Mouse (Mus musculus): Measurements from ENCODE around the gene Gng3. TPM values are rescaled to one million over a fixed set of nuclear protein-coding genes. Genes with fewer than 3 reads are reported as not detected.

The Gng3 gene
- polyA plus RNA-seq, 1 experiment: not detected

DNA sequence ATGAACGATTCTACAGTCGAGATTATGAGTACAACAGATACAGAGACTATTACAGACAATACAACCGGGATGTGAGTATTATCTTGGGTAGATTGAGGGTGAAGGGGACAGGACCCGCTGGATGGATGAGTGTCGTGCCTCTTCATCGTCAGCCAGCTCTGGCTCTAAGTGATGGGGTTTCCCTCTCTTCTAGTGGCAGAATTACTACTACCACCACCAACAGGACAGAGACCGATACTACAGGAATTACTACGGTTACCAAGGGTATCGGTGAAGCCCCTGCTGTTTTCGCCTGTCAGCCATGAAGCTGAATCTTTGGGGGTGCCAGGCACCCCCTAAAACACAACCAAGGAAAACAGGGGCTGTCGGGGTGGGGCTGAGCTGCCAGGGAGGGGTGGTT, 7.7 kb downstream of the Gng3 start:
- Histone ChIP-seq H3K27me3 (replicated peaks) (no peaks in the 10 kb centered on the region), H3K36me3 (replicated peaks; ENCODE audit: low read length) (peaks cover 99% of the 10 kb centered on the region), H3K4me3 (replicated peaks) (no peak overlapping the region), H3K4me1 (peaks cover 20% of the 10 kb centered on the region), H3K9me3 (no peaks in the 10 kb centered on the region)
- TF ChIP-seq GATA1 (IDR thresholded peaks at IDR 0.05; ENCODE audit: borderline replicate concordance, low read length) (no peak), FLI1 (IDR thresholded peaks at IDR 0.05; ENCODE audit: low read length) (no peak)

DNA sequence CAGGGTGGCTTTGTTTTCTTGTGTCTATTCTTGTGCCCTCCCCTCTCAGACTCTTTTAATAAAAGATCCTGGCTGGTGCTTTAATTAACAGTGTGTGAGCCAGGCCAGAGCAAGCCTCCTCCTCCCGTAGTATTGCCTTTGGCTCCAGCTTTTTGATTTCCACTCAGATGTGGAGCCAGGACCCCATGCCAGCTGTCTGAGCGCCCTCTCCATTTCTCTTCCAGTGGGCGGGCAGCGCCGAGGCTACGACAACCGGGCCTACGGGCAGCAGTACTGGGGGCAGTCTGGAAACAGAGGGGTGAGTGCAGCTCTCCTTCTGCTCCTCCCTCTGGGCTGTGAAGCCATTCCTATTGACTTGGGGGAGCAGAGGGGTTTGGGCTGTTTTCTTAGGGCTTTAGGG, 8.3 kb downstream of the Gng3 start:
- TF ChIP-seq GATA1 (IDR thresholded peaks at IDR 0.05; ENCODE audit: borderline replicate concordance, low read length) (no peak), FLI1 (IDR thresholded peaks at IDR 0.05; ENCODE audit: low read length) (no peak)
- no peak overlapping the region for H3K4me3 ChIP-seq (replicated peaks)
- no peaks in the 10 kb centered on the region for H3K9me3 ChIP-seq
- no peaks in the 10 kb centered on the region for H3K27me3 ChIP-seq (replicated peaks)
- H3K4me1 ChIP-seq: peaks cover 20% of the 10 kb centered on the region
- peaks cover 99% of the 10 kb centered on the region for H3K36me3 ChIP-seq (replicated peaks; ENCODE audit: low read length)

DNA sequence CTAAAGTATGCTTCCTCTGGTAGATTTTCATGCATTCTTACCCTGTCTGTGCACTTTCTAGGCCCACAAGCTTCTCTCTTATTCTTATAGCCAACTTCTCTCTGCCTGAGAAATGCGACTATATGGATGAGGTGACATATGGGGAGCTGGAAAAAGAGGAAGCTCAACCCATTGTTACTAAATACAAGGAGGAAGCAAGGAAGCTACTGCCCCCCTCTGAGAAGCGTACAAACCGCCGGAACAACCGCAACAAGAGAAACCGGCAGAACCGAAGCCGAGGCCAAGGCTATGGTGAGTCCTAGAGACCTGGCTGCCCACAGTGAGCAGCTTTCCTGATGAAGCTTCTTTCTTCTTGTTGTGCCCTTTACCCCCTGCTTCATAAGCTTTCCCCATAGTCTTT, 9.3 kb downstream of the Gng3 start, which contains the start of gene AC129217.1:
Gene AC129217.1 (plus strand): TSS at position 114 of the 400 bp plus-strand sequence.
- no peak within 1 kb of the TSS for H3K4me3 ChIP-seq (replicated peaks)
- H3K4me1 ChIP-seq: peaks cover 20% of the 10 kb centered on the region
- no peak for TF ChIP-seq GATA1 (IDR thresholded peaks at IDR 0.05; ENCODE audit: borderline replicate concordance, low read length)
- no peak for TF ChIP-seq FLI1 (IDR thresholded peaks at IDR 0.05; ENCODE audit: low read length)
- no peaks in the 10 kb centered on the region for H3K9me3 ChIP-seq
- peaks cover 99% of the 10 kb centered on the region for H3K36me3 ChIP-seq (replicated peaks; ENCODE audit: low read length)
- H3K27me3 ChIP-seq (replicated peaks): no peaks in the 10 kb centered on the region

- H3K36me3 ChIP-seq (replicated peaks; ENCODE audit: low read length): peaks cover 57% of the 10 kb centered on the region
Observed at GRCm38 (mm10) chr19:8822696-8823095, 16.3 kb downstream of the Gng3 start.

DNA sequence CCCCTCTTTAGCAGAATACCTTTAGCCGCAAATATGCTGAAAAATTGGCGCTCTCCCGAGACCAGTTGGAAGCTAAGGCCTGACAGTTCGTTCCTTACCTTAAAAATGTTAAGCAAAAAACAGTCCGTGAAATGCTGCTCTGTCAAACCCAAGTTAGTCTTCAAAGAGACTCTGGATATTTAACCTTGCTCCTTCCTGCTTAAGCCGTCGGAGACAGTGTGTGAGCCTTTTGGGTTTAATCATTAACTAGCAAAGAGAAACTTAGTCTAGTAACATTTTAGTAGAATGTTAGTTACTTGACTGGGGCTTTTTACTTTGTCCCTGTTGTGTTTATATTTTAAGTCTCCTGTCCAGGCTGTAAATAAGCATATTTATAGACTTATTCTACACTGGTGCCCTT, 17.8 kb downstream of the Gng3 start:
- TF ChIP-seq GATA1 (IDR thresholded peaks at IDR 0.05; ENCODE audit: borderline replicate concordance, low read length) (no peak), FLI1 (IDR thresholded peaks at IDR 0.05; ENCODE audit: low read length) (no peak)
- Histone ChIP-seq H3K9me3 (no peaks in the 10 kb centered on the region), H3K4me1 (peaks cover 37% of the 10 kb centered on the region), H3K27me3 (replicated peaks) (no peaks in the 10 kb centered on the region), H3K36me3 (replicated peaks; ENCODE audit: low read length) (peaks cover 53% of the 10 kb centered on the region), H3K4me3 (replicated peaks) (peak overlapping the region; percentile 94)

More at GRCm38 (mm10) chr19:8822696-8823095, 16.3 kb downstream of the Gng3 start:
- H3K4me1 ChIP-seq: peaks cover 24% of the 10 kb centered on the region
- no peaks in the 10 kb centered on the region for H3K9me3 ChIP-seq
- H3K27me3 ChIP-seq (replicated peaks): no peaks in the 10 kb centered on the region
- TF ChIP-seq GATA1 (IDR thresholded peaks at IDR 0.05; ENCODE audit: borderline replicate concordance, low read length) (no peak), FLI1 (IDR thresholded peaks at IDR 0.05; ENCODE audit: low read length) (no peak)
- peak overlapping the region; percentile 65 for H3K4me3 ChIP-seq (replicated peaks)

- Histone ChIP-seq H3K4me3 (replicated peaks) (peak overlapping the region; percentile 94), H3K27me3 (replicated peaks) (no peaks in the 10 kb centered on the region), H3K9me3 (no peaks in the 10 kb centered on the region), H3K36me3 (replicated peaks; ENCODE audit: low read length) (peaks cover 52% of the 10 kb centered on the region), H3K4me1 (peaks cover 42% of the 10 kb centered on the region)
- TF ChIP-seq FLI1 (IDR thresholded peaks at IDR 0.05; ENCODE audit: low read length) (no peak), GATA1 (IDR thresholded peaks at IDR 0.05; ENCODE audit: borderline replicate concordance, low read length) (no peak)
Observed at GRCm38 (mm10) chr19:8820424-8820956, 18.5 kb downstream of the Gng3 start.

- Histone ChIP-seq H3K4me1 (peaks cover 45% of the 10 kb centered on the region), H3K27me3 (replicated peaks) (no peaks in the 10 kb centered on the region), H3K9me3 (no peaks in the 10 kb centered on the region), H3K4me3 (replicated peaks) (peak within 1 kb of the TSS; percentile 94), H3K36me3 (replicated peaks; ENCODE audit: low read length) (peaks cover 52% of the 10 kb centered on the region)
- TF ChIP-seq GATA1 (IDR thresholded peaks at IDR 0.05; ENCODE audit: borderline replicate concordance, low read length): no peak
- TF ChIP-seq FLI1 (IDR thresholded peaks at IDR 0.05; ENCODE audit: low read length): peak; percentile 35; the same call in 1 of the 2 replicates
Observed at GRCm38 (mm10) chr19:8819596-8820423, 19.2 kb downstream of the Gng3 start, which contains the start of gene Hnrnpul2. Gene Hnrnpul2 (plus strand): TSS chr19:8820010.

- Histone ChIP-seq H3K27me3 (replicated peaks) (no peaks in the 10 kb centered on the region), H3K4me3 (replicated peaks) (peak within 1 kb of the TSS; percentile 94), H3K36me3 (replicated peaks; ENCODE audit: low read length) (peaks cover 51% of the 10 kb centered on the region), H3K9me3 (no peaks in the 10 kb centered on the region), H3K4me1 (peaks cover 51% of the 10 kb centered on the region)
- TF ChIP-seq GATA1 (IDR thresholded peaks at IDR 0.05; ENCODE audit: borderline replicate concordance, low read length) (no peak), FLI1 (IDR thresholded peaks at IDR 0.05; ENCODE audit: low read length) (no peak)
Observed at GRCm38 (mm10) chr19:8818801-8819595, 20.0 kb downstream of the Gng3 start, which contains the start of gene Ttc9c. Gene Ttc9c (minus strand): TSS chr19:8819333.

- peak overlapping the region; percentile 94 for H3K4me3 ChIP-seq (replicated peaks)
- peaks cover 55% of the 10 kb centered on the region for H3K4me1 ChIP-seq
- TF ChIP-seq GATA1 (IDR thresholded peaks at IDR 0.05; ENCODE audit: borderline replicate concordance, low read length) (no peak), FLI1 (IDR thresholded peaks at IDR 0.05; ENCODE audit: low read length) (no peak)
- peaks cover 51% of the 10 kb centered on the region for H3K36me3 ChIP-seq (replicated peaks; ENCODE audit: low read length)
- H3K9me3 ChIP-seq: no peaks in the 10 kb centered on the region
- H3K27me3 ChIP-seq (replicated peaks): no peaks in the 10 kb centered on the region
Observed at GRCm38 (mm10) chr19:8818301-8818798, 20.6 kb downstream of the Gng3 start.
